Mouse (Mus musculus) frontal cortex, postnatal 14 days (tissue): ENCODE data around the gene Creb5.
A peak's percentile ranks its signal among the peaks of the same experiment; 100 is the strongest.
"Not testable (repeated sequence)": the region's sequence is repeated elsewhere in the genome, so short reads cannot be mapped to it uniquely, and the experiment has no call there.

Experiments
- DNase-seq, 2 experiments: peaks; one replicate each; pipeline ENCODE4 v3.0.0; 2022; ENCODE audit warnings: low spot score in 2 of 2

Creb5 gene

GRCm38 (mm10) chr6:53319543-53320325 lies 32.7 kb downstream of the Creb5 start:
- DNase-seq = peak in 1 of 2 experiments; percentile 7

GRCm38 (mm10) chr6:53337398-53337797 lies 50.3 kb downstream of the Creb5 start:
- DNase-seq = no peak

- no peak for DNase-seq
Measured at GRCm38 (mm10) chr6:53352311-53352960, 65.4 kb downstream of the Creb5 start.

GRCm38 (mm10) chr6:53356328-53356727 lies 69.3 kb downstream of the Creb5 start:
- DNase-seq = no peak

GRCm38 (mm10) chr6:53363535-53363934 lies 76.5 kb downstream of the Creb5 start:
- DNase-seq = no peak

- no peak for DNase-seq
Measured at GRCm38 (mm10) chr6:53363981-53364391, 76.9 kb downstream of the Creb5 start.

GRCm38 (mm10) chr6:53369147-53369546 lies 82.1 kb downstream of the Creb5 start:
- DNase-seq = no peak

- no peak for DNase-seq
Measured at GRCm38 (mm10) chr6:53369928-53370327, 82.9 kb downstream of the Creb5 start.

GRCm38 (mm10) chr6:53371962-53372361 lies 84.9 kb downstream of the Creb5 start:
- DNase-seq = no peak

- no peak for DNase-seq
Measured at GRCm38 (mm10) chr6:53374315-53374941, 87.4 kb downstream of the Creb5 start.

GRCm38 (mm10) chr6:53389277-53389676 lies 102.2 kb downstream of the Creb5 start:
- DNase-seq = no peak

- peak; percentile 7 to 35 for DNase-seq
Measured at GRCm38 (mm10) chr6:53390413-53390812, 103.3 kb downstream of the Creb5 start.

- DNase-seq = no peak
Measured at GRCm38 (mm10) chr6:53394026-53394425, 107.0 kb downstream of the Creb5 start.

- no peak for DNase-seq
Measured at GRCm38 (mm10) chr6:53395208-53395607, 108.1 kb downstream of the Creb5 start.

GRCm38 (mm10) chr6:53396421-53396820 lies 109.4 kb downstream of the Creb5 start:
- peak in 1 of 2 experiments; percentile 6 for DNase-seq

GRCm38 (mm10) chr6:53397797-53398196 lies 110.7 kb downstream of the Creb5 start:
- DNase-seq = no peak

- DNase-seq = no peak
Measured at GRCm38 (mm10) chr6:53398297-53399140, 111.4 kb downstream of the Creb5 start.

GRCm38 (mm10) chr6:53401364-53401763 lies 114.3 kb downstream of the Creb5 start:
- DNase-seq = no peak

- not testable (repeated sequence) for DNase-seq
Measured at GRCm38 (mm10) chr6:53402551-53402950, 115.5 kb downstream of the Creb5 start.

- DNase-seq = no peak
Measured at GRCm38 (mm10) chr6:53409183-53409582, 122.1 kb downstream of the Creb5 start.

GRCm38 (mm10) chr6:53421345-53421744 lies 134.3 kb downstream of the Creb5 start:
- DNase-seq = no peak

GRCm38 (mm10) chr6:53429368-53429767 lies 142.3 kb downstream of the Creb5 start:
- DNase-seq = no peak
